Mouse (Mus musculus) megakaryocyte, embryonic 14.5 days (primary cell): Measurements from ENCODE around the gene Klhl6.

Source experiments
- FLI1 ChIP-seq: IDR thresholded peaks from 2 replicates; pipeline ENCODE4 v1.6.1; 2012; ENCODE audit warnings: low read length, inconsistent platforms, mixed read lengths
- GATA1 ChIP-seq: IDR thresholded peaks from 3 replicates; pipeline ENCODE4 v1.6.1; 2012; ENCODE audit warnings: mixed read lengths, low read length, inconsistent platforms, borderline replicate concordance

GRCm38 (mm10) chr16:19903792-19904191, 79.0 kb downstream of the Klhl6 start:
- TF ChIP-seq GATA1 (no peak), FLI1 (no peak)
